Mouse (Mus musculus): ENCODE results near the gene Spata9. TPM values are rescaled to one million over a fixed set of nuclear protein-coding genes. Genes with fewer than 3 reads are reported as not detected.
A peak's percentile ranks its signal among the peaks of the same experiment; 100 is the strongest.

Gene Spata9
- polyA plus RNA-seq, 1 experiment, result not detected

DNA sequence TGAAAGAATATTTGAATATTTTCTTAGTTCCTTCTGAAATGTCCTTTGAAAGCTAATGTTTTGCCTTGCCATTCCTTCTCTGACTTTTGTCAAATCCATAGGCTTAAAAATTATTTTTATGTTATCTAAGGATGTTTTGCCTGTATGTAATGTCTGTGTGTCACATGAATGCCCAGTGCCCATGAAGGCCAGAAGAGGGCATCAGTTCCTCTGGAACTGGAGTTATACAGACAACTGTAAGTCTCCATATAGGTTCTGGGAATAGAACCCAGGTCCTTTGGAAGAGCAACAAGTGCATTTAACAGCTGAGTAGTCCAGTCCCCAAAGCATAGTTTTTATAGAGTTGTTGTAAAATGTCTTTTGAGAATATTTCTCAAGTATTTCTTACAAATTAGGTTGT is 15.0 kb downstream of the Spata9 start:
- no peak overlapping the region for H3K4me3 ChIP-seq (replicated peaks; ENCODE audit: extremely low read depth, low read depth, low read length)
- H3K4me1 ChIP-seq (ENCODE audit: control insufficient read depth, insufficient read depth, low read length), result no peaks in the 10 kb centered on the region
- no peak for DNase-seq
- TF ChIP-seq CTCF (IDR thresholded peaks at IDR 0.05; ENCODE audit: insufficient read depth, low read length) (0 out of 2 replicates have a peak, but pooled peaks have one; percentile 29), POLR2A (IDR thresholded peaks at IDR 0.05; ENCODE audit: borderline replicate concordance, extremely low read depth, low read depth, low read length) (no peak)

DNA sequence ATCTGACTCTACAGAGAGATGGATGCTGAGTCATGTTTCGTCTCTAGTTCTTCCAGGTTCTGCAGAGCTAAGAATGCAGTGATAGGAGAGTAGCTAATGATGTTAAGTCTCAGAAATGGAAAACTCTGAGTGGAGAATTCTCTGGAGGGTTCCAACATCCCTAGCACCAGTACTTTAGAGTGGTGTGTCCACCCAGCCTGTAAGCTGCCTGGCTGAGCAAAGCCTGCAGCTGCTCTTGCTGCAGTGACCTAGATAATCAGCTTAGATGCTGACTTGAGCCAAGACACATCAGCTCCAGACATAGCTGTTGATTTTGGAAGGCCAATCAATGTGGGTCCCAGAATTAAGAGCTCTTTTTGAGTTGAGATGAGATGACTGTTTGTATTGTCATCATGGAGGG is 21.1 kb downstream of the Spata9 start:
- no peak for DNase-seq
- Histone ChIP-seq H3K4me1 (ENCODE audit: control insufficient read depth, insufficient read depth, low read length) (no peaks in the 10 kb centered on the region), H3K4me3 (replicated peaks; ENCODE audit: extremely low read depth, low read depth, low read length) (no peak overlapping the region)
- WGBS, result 68% methylated on average over 1 of the region's 1 CpGs
- no peak for TF ChIP-seq POLR2A (IDR thresholded peaks at IDR 0.05; ENCODE audit: borderline replicate concordance, extremely low read depth, low read depth, low read length)
- no peak for TF ChIP-seq CTCF (IDR thresholded peaks at IDR 0.05; ENCODE audit: insufficient read depth, low read length)

DNA sequence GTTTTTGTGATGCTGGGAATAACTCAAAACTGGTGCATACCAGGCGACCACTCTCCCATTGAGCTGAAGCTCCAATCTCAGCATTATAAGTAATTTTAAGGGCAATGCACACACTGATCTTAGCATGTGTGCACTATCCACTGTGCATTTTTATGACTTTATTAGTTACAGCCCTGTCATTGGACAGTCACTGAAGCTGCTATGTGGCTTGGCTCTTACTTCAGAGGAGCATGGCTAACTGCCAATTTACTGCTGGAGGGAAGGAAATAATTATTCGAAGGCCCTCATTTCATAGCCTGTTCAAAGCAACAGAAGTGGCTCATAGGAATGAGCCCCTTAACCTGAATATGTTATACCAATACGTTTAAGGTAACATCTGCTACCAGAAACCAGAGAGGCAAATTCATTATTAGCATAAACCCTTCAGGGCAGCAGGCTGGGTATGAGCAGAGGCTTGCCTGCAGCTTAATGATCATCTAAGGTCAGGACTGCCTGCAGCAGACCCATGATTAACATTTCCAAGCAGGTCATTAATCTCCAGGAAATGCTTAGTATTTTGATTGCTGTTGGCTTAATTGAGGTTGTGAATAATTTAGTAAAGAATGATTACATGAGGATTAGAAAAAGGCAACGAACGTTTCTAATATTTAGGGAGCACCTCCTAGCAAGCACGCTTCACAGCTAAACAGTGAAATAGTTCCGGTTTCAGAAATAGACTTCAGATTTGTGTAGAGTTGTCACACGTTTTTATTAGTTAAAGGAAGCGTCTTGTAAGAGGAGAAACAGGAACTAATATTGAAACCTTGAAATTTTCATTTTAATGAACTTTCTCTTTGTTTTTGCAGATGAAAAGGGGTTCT is 25.4 kb downstream of the Spata9 start:
- TF ChIP-seq CTCF (IDR thresholded peaks at IDR 0.05; ENCODE audit: insufficient read depth, low read length) (no peak), POLR2A (IDR thresholded peaks at IDR 0.05; ENCODE audit: borderline replicate concordance, extremely low read depth, low read depth, low read length) (no peak)
- 33% methylated on average over 9 of the region's 9 CpGs for WGBS
- Histone ChIP-seq H3K4me1 (ENCODE audit: control insufficient read depth, insufficient read depth, low read length) (no peaks in the 10 kb centered on the region), H3K4me3 (replicated peaks; ENCODE audit: extremely low read depth, low read depth, low read length) (no peak overlapping the region)
- DNase-seq, result no peak

DNA sequence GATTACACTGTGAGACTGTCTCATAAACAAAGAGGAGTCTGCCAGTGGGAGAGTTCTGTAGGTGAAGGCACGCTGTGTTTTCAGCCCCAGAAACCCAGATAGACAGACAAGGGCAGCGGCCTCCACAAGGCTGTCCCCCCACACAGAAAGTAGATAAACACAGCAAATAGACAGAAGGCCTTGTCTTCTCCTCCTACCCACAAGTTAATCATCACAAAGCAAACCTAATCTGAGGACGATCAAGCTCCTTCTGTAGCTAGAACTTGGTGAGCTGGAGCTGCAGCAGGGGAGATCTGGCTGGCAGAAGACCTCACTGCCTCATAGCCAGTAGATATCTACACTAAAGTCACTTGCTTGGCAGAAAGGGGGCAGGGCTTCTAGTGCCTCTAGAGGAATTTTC is 36.3 kb downstream of the Spata9 start:
- H3K4me3 ChIP-seq (replicated peaks; ENCODE audit: extremely low read depth, low read depth, low read length), result no peak overlapping the region
- TF ChIP-seq POLR2A (IDR thresholded peaks at IDR 0.05; ENCODE audit: borderline replicate concordance, extremely low read depth, low read depth, low read length) (no peak), CTCF (IDR thresholded peaks at IDR 0.05; ENCODE audit: insufficient read depth, low read length) (no peak)
- H3K4me1 ChIP-seq (ENCODE audit: control insufficient read depth, insufficient read depth, low read length), result no peaks in the 10 kb centered on the region
- 85% methylated on average over 3 of the region's 3 CpGs for WGBS
- DNase-seq, result no peak

DNA sequence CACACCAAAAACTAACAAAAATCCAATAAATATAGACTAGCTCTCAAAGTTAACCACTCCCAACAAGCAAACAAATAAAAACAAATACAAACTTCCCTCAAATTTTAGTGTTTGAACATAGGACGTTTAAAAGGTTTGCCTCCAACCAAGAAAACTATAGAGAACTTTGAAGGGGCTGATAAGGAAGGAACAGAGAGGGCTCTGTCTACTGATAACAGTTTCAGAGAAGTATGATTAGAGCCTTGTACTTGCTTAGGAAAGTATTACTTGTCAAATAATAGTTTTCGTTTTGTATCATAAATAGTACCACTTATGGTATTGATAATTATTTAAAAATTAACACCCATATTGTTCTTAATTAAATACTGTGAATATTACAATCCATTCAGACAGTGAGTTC is 47.6 kb downstream of the Spata9 start:
- H3K4me1 ChIP-seq (ENCODE audit: control insufficient read depth, insufficient read depth, low read length), result peaks cover 2% of the 10 kb centered on the region; the same call in 1 of the 2 replicates
- TF ChIP-seq CTCF (IDR thresholded peaks at IDR 0.05; ENCODE audit: insufficient read depth, low read length), result no peak
- TF ChIP-seq POLR2A (IDR thresholded peaks at IDR 0.05; ENCODE audit: borderline replicate concordance, extremely low read depth, low read depth, low read length), result no peak
- WGBS, result 54% methylated on average over 2 of the region's 2 CpGs
- H3K4me3 ChIP-seq (replicated peaks; ENCODE audit: extremely low read depth, low read depth, low read length), result no peak overlapping the region
- DNase-seq, result no peak

DNA sequence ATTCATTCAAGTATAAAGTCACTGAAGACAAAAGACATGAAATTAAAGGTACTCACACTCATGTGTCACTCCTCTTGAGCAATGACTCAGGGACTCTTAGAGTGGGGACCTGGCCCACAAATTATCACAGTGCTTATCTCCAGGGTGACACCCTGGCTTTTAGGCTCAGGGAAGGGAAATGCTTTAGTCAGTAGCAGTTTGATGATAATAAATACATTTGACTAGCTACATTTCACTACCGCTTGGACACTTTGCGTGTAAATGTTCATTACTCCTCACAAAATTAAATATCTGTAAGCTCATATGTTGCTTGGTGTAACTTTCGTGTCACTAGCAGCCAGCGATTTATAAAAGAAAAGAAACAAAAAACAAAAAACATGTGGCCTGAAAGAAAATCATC is 50.5 kb downstream of the Spata9 start:
- Histone ChIP-seq H3K4me1 (ENCODE audit: control insufficient read depth, insufficient read depth, low read length) (peaks cover 2% of the 10 kb centered on the region; the same call in 1 of the 2 replicates), H3K4me3 (replicated peaks; ENCODE audit: extremely low read depth, low read depth, low read length) (peak overlapping the region; percentile 85)
- DNase-seq, result no peak
- TF ChIP-seq POLR2A (IDR thresholded peaks at IDR 0.05; ENCODE audit: borderline replicate concordance, extremely low read depth, low read depth, low read length) (no peak), CTCF (IDR thresholded peaks at IDR 0.05; ENCODE audit: insufficient read depth, low read length) (no peak)
- 48% methylated on average over 4 of the region's 4 CpGs for WGBS

DNA sequence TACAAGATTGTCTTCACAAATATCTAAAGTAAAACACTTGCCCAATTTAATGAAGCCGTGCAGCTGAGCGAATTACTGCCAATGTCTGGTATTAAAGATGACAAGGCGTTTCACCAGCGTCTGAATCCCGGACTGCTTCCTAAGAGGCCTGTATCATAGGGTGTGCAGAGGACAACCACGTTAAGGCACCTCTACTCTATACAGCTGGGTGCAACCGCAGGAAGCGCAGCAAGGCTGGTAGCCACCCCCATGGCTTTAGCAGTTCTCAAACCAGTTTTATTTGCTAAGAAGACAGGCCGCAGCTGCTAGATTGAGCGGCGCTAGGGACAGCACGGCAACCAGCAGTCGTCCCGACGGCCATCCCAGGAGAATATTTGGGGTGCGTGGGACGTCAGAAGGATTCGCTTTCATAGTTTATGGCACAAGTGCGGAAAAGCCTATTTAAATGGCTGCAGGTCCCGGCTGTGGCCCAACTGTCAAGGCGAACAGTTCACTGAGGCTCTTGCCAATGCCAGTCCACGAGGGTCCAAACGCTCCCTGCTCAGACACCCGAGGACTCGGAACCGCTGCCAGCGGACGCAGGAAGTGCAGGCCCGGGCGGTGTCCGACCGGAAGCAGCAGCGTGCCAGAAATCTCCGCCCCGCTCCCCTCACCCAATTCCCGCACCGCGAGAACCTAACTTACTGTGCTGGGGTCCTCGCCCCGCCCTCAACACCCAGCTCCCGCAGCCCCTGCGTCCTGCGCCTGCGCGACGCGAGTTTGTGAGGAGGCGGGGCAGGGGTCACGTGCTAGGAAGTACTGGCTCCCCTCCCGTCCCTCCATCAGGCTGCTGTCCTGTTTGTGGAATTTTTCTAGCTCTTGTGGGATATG is 51.3 kb downstream of the Spata9 start, which contains the start of gene Rfesd:
Gene Rfesd, minus strand, starts transcription at position 746 of the 870 bp plus-strand sequence.
- under 1% methylated on average over 50 of the region's 50 CpGs for WGBS
- DNase-seq, result peak; percentile 97
- Histone ChIP-seq H3K4me1 (ENCODE audit: control insufficient read depth, insufficient read depth, low read length) (peaks cover 2% of the 10 kb centered on the region; the same call in 1 of the 2 replicates), H3K4me3 (replicated peaks; ENCODE audit: extremely low read depth, low read depth, low read length) (peak within 1 kb of the TSS; percentile 85)
- TF ChIP-seq CTCF (IDR thresholded peaks at IDR 0.05; ENCODE audit: insufficient read depth, low read length) (no peak), POLR2A (IDR thresholded peaks at IDR 0.05; ENCODE audit: borderline replicate concordance, extremely low read depth, low read depth, low read length) (peak; percentile 86)

DNA sequence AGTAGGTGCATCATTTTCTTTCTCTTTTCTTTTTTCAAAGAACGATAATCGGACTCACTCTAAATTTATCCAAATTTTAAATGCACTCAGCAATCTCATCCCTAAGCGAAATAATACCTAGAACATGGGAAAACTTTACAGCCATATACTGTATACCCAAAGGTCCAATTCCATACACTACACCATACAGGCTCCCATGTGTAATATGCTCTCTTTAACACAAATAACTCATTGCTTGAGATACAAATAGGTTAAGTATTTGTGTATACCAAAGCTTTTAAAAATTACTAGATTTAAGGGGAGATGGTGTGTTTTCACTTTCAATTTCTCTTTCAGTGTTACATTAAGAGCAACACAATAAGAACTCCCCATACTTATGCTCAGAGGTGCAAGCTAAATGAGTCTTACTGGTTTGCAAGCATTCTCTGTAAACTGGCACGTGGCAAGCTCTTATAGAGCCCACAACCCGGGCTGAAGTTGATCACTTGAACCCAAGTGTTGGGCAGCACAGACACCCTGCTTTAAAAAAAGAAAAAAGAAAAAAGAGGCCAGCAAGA is 52.0 kb downstream of the Spata9 start:
- Histone ChIP-seq H3K4me3 (replicated peaks; ENCODE audit: extremely low read depth, low read depth, low read length) (peak overlapping the region; percentile 85), H3K4me1 (ENCODE audit: control insufficient read depth, insufficient read depth, low read length) (peaks cover 2% of the 10 kb centered on the region; the same call in 1 of the 2 replicates)
- WGBS, result 29% methylated on average over 5 of the region's 5 CpGs
- DNase-seq, result peak; percentile 10
- no peak for TF ChIP-seq CTCF (IDR thresholded peaks at IDR 0.05; ENCODE audit: insufficient read depth, low read length)
- TF ChIP-seq POLR2A (IDR thresholded peaks at IDR 0.05; ENCODE audit: borderline replicate concordance, extremely low read depth, low read depth, low read length), result no peak

DNA sequence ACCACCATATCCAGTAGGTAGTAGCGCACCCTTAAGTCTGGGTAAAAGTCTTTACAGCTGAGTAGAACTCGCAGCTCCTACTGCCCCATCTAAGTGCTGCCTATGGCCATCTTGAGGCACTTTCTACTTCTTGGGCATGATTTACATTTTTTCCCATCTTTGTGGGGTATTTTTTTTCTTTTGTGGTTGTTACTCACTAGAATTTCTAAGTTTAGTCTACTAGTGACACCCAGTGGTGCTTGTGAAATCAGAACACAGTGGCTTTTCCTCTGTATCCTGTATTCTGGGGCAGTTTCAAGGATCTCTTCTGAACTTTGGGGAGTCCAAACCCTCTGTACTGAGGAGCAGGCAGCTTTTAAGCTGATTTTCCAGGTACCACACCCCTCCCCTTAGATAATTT is 54.8 kb downstream of the Spata9 start:
- 88% methylated on average over 2 of the region's 2 CpGs for WGBS
- no peak for TF ChIP-seq CTCF (IDR thresholded peaks at IDR 0.05; ENCODE audit: insufficient read depth, low read length)
- TF ChIP-seq POLR2A (IDR thresholded peaks at IDR 0.05; ENCODE audit: borderline replicate concordance, extremely low read depth, low read depth, low read length), result no peak
- Histone ChIP-seq H3K4me1 (ENCODE audit: control insufficient read depth, insufficient read depth, low read length) (peaks cover 2% of the 10 kb centered on the region; the same call in 1 of the 2 replicates), H3K4me3 (replicated peaks; ENCODE audit: extremely low read depth, low read depth, low read length) (no peak overlapping the region)
- no peak for DNase-seq

Measured in lung, adult 2 months (tissue).